Mouse (Mus musculus): Measurements from ENCODE around the gene Mmrn1. TPM values are rescaled to one million over a fixed set of nuclear protein-coding genes. Genes with fewer than 3 reads are reported as not detected.
A peak's percentile ranks its signal among the peaks of the same experiment; 100 is the strongest.

The Mmrn1 gene
- polyA plus RNA-seq, 1 experiment from 2014 or later = 4.3 TPM

DNA sequence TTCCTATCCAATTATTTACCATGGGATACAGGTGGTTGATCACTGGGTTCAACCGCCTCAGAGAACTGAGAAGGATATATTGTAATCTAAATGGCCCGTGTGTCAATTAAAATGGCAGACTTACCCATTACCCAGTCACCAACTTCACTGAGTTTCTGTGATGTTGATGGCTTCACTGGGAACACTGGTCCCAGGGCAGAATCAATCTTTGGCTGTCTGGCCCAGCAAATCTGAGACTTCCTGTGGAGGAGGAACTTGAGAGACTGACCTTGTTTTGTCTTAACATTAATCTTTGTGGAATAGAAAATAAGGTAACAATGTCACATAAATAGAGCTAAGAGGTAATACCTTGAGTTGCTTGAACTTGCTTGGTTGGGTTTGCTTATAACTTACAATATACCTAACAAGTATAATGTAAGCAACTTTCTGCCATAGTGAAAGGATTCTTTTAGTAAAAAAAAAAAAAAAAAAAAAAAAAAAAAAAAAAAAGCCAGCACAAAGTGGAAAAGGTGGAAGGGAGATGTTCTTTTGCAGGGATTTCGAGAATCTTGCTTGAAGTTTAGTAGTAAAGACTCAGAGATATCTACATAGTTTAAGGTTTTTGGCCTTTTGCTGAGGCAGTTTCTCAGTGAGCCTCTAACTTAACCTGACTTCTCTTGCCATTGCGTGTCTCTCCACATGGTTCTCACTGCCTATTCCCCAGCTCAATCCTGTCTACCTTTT is 68.8 kb downstream of the Mmrn1 start:
- 0 out of 2 replicates have a peak, but pooled peaks cover 7% of the 10 kb centered on the region for H3K4me1 ChIP-seq
- WGBS = 62% methylated on average over 4 of the region's 4 CpGs
- no peaks in the 10 kb centered on the region for H3K27me3 ChIP-seq (replicated peaks)
- no peaks in the 10 kb centered on the region for H3K9me3 ChIP-seq
- H3K27ac ChIP-seq (replicated peaks) = no peak overlapping the region
- H3K36me3 ChIP-seq = no peaks in the 10 kb centered on the region
- no peak overlapping the region for H3K9ac ChIP-seq
- no peak for ATAC-seq (ENCODE audit: extremely low read depth, insufficient number of reproducible peaks, low FRiP score, low TSS enrichment)
- H3K4me2 ChIP-seq = no peak overlapping the region
- H3K4me3 ChIP-seq = no peak overlapping the region

DNA sequence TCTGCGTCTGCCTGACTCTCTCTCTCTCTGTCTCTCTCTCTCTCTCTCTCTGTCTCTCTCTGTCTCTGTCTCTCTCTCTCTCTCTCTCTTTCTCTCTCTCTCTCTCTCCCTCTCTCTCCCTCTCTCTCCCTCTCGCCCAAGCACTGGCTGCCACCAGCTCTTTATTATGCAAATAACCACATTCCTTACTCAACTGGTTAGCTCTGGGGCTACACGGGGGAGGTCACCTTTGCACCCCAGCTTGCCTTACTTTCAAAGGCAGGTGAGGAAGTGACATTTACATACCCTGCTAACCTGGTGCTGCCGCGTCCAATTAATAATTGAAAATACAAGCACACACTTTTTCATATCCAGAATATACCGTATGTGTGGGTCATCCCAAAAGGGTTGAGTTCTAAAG is 69.3 kb downstream of the Mmrn1 start:
- H3K4me1 ChIP-seq = 0 out of 2 replicates have a peak, but pooled peaks cover 7% of the 10 kb centered on the region
- H3K4me3 ChIP-seq = no peak overlapping the region
- 22% methylated on average over 6 of the region's 6 CpGs for WGBS
- no peaks in the 10 kb centered on the region for H3K36me3 ChIP-seq
- H3K27ac ChIP-seq (replicated peaks) = no peak overlapping the region
- no peaks in the 10 kb centered on the region for H3K9me3 ChIP-seq
- peak overlapping the region; percentile 47 for H3K4me2 ChIP-seq
- H3K9ac ChIP-seq = no peak overlapping the region
- ATAC-seq (ENCODE audit: extremely low read depth, insufficient number of reproducible peaks, low FRiP score, low TSS enrichment) = no peak
- no peaks in the 10 kb centered on the region for H3K27me3 ChIP-seq (replicated peaks)

DNA sequence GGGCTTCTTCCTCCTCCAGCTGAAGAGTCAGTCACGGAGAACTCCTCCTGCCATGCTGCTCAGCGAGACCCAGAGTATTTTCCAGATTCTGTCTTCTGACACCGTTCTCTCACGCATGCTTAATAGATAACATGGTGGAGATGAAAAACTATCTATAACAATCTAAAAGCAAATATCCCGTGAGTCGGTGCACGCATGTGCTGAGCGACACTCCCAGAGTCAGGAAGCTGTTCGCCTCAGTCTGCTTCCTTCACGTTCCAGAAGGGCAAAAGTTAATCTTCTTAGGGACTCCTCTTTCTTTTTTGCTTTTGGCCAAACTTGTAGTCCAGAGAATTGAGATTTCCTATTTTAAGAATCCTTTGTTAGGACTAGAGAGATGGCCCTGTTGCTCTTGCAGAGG is 69.7 kb downstream of the Mmrn1 start:
- peak overlapping the region; percentile 47 for H3K4me2 ChIP-seq
- 0 out of 2 replicates have a peak, but pooled peaks cover 7% of the 10 kb centered on the region for H3K4me1 ChIP-seq
- no peak overlapping the region for H3K4me3 ChIP-seq
- WGBS = 29% methylated on average over 10 of the region's 10 CpGs
- no peak overlapping the region for H3K9ac ChIP-seq
- H3K27ac ChIP-seq (replicated peaks) = no peak overlapping the region
- no peak for ATAC-seq (ENCODE audit: extremely low read depth, insufficient number of reproducible peaks, low FRiP score, low TSS enrichment)
- H3K9me3 ChIP-seq = no peaks in the 10 kb centered on the region
- no peaks in the 10 kb centered on the region for H3K27me3 ChIP-seq (replicated peaks)
- H3K36me3 ChIP-seq = no peaks in the 10 kb centered on the region

DNA sequence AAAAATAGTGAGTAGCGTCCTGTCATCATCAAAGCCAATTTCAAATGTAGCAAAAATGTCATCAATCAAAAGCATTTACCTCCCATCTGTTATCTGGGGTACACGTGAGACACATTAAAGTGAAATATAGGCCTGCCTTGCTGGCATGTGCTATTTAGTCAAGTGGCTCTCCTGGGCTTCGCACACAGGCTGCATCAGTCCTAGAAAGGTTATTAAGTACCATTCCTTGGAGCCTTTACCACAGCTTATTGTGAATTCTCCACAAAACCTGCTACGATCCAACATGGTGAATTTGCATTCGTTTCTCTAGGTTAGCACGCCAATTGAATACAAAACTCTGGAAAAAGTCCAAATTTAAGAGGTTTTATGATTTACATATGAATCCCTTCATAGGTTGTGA is 70.8 kb downstream of the Mmrn1 start:
- WGBS = 80% methylated on average over 6 of the region's 6 CpGs
- Histone ChIP-seq H3K9ac (no peak overlapping the region), H3K4me2 (no peak overlapping the region), H3K36me3 (no peaks in the 10 kb centered on the region), H3K4me1 (0 out of 2 replicates have a peak, but pooled peaks cover 7% of the 10 kb centered on the region), H3K4me3 (no peak overlapping the region), H3K27me3 (replicated peaks) (no peaks in the 10 kb centered on the region), H3K9me3 (no peaks in the 10 kb centered on the region), H3K27ac (replicated peaks) (no peak overlapping the region)
- ATAC-seq (ENCODE audit: extremely low read depth, insufficient number of reproducible peaks, low FRiP score, low TSS enrichment) = no peak

DNA sequence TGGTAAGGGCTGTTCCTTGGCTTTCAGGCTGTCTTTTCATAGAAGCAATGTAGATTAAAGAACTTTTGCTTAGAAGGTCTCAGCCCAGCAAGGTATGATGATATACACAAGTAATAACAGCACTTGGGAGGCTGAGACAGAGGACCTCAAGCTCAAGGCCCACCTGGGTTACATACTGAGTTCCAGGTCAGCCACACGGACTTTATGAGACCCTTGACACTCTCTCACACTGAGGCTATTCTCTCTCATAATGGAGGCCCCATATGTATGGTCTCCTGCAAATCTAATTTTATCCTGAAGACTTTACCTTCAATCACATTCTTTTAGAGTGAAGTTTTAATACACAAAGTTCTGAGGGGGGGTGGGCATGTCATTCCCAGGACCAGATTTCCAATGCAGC is 71.6 kb downstream of the Mmrn1 start:
- H3K9me3 ChIP-seq = no peaks in the 10 kb centered on the region
- 0 out of 2 replicates have a peak, but pooled peaks cover 7% of the 10 kb centered on the region for H3K4me1 ChIP-seq
- no peak overlapping the region for H3K9ac ChIP-seq
- H3K27ac ChIP-seq (replicated peaks) = no peak overlapping the region
- no peak for ATAC-seq (ENCODE audit: extremely low read depth, insufficient number of reproducible peaks, low FRiP score, low TSS enrichment)
- H3K4me3 ChIP-seq = no peak overlapping the region
- no peak overlapping the region for H3K4me2 ChIP-seq
- H3K27me3 ChIP-seq (replicated peaks) = no peaks in the 10 kb centered on the region
- no peaks in the 10 kb centered on the region for H3K36me3 ChIP-seq
- 48% methylated on average over 1 of the region's 1 CpGs for WGBS

DNA sequence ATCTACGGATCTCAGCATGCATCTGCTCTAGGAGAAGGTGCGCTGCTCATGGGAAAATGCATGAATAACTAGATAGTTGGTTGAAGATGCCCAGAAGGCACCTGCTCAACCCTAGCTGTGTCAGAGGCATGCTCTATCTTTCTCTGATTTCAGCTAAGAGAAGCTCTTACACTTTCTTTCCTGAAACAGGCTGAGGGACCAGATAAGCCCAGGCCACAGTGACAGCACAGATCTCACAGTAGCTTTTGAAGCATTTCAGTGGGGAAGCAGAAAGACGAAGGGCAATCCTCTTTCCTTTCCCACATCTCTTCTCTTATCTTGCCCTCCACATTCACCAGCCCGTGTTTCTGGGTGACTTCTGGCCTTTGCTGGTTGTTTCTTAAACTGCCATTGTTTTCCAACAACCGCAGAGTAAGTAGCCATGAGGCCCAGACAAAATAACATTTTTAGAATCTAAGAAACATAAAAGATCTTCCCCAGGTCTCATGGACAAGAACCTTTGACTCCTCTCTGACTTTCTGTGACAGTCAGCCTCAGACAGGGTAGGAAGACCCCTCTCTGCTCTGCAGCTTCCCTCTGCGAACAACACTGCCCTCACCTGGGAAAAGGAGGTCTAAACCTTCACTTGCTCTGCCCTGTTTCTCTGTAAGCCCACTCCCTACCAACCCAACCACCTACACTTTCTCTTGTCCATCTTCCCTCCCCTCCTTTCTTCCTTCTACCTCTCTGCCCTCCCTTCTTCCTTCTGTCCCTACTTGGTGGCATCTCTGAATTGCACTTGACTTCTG is 76.4 kb downstream of the Mmrn1 start:
- H3K27ac ChIP-seq (replicated peaks) = no peak overlapping the region
- H3K27me3 ChIP-seq (replicated peaks) = no peaks in the 10 kb centered on the region
- no peaks in the 10 kb centered on the region; the same call in 1 of the 2 replicates for H3K9me3 ChIP-seq
- H3K4me1 ChIP-seq = no peaks in the 10 kb centered on the region
- ATAC-seq (ENCODE audit: extremely low read depth, insufficient number of reproducible peaks, low FRiP score, low TSS enrichment) = no peak
- H3K4me2 ChIP-seq = no peak overlapping the region
- H3K36me3 ChIP-seq = no peaks in the 10 kb centered on the region
- H3K4me3 ChIP-seq = no peak overlapping the region
- no peak overlapping the region for H3K9ac ChIP-seq
- 66% methylated on average over 6 of the region's 6 CpGs for WGBS

DNA sequence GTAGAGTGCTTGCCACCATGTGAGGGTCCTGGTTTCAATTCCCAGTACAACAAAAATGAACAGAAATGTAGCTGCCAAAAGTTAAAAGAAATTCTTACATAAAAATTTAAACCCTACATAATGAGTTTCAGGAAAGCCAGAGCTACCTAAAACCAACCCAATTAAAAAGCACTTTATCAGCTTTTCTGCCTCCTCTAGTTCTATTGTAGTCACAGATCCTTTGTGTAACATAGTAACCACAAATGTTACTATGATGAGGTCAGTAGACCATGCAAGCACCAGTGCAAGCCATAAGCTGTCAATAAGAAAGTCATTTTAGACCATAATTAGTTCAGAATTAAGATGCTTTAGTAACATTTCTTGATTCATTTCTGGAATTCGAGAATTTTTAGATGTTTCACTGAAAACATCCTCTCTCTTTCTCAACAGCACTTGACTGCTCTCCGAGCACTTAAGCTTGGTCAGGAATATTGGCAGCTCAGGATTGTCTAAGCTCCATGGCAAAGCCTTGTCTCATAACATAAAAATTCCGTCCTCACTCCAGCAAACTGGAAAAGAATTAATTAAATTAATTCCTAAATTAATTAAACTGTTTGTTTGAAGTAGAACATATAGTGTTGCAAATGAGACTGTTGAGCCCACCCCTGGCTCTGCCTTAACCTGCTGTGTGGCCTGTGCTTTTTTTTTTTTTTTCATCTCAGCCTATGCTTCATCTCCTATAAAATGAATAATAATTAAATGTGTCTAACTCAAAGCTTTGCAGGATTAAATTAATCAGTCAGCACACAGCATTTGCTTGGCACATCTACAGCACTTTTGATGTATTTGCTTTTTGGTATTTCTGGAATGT is 79.4 kb downstream of the Mmrn1 start:
- Histone ChIP-seq H3K36me3 (no peaks in the 10 kb centered on the region), H3K9me3 (no peaks in the 10 kb centered on the region; the same call in 1 of the 2 replicates), H3K4me2 (no peak overlapping the region), H3K4me1 (no peaks in the 10 kb centered on the region), H3K27me3 (replicated peaks) (no peaks in the 10 kb centered on the region), H3K9ac (no peak overlapping the region), H3K4me3 (no peak overlapping the region), H3K27ac (replicated peaks) (no peak overlapping the region)
- ATAC-seq (ENCODE audit: extremely low read depth, insufficient number of reproducible peaks, low FRiP score, low TSS enrichment) = no peak
- 66% methylated on average over 3 of the region's 3 CpGs for WGBS

DNA sequence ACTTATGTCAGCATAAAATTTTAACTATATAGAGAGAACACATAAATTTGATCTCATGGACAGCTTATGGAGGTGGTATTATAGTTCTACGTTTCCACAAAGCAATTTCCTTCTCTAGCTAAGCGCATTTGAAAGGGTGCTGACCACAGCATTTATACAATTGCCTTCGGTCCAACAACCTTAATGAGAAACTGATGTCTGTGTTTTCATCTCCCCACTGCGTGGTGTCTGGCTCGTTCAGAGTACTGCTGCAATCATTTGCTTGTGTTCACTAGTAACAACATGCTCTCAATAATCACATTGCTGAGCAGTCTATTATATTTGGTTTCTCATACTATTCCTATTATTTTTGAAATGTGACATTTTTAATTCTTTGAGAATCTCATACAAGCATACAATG is 89.0 kb downstream of the Mmrn1 start:
- no peak for ATAC-seq (ENCODE audit: extremely low read depth, insufficient number of reproducible peaks, low FRiP score, low TSS enrichment)
- H3K9me3 ChIP-seq = no peaks in the 10 kb centered on the region
- H3K4me2 ChIP-seq = no peak overlapping the region
- H3K9ac ChIP-seq = no peak overlapping the region
- no peaks in the 10 kb centered on the region for H3K36me3 ChIP-seq
- no peak overlapping the region for H3K4me3 ChIP-seq
- no peak overlapping the region for H3K27ac ChIP-seq (replicated peaks)
- no peaks in the 10 kb centered on the region for H3K4me1 ChIP-seq
- 85% methylated on average over 5 of the region's 5 CpGs for WGBS
- no peaks in the 10 kb centered on the region for H3K27me3 ChIP-seq (replicated peaks)

DNA sequence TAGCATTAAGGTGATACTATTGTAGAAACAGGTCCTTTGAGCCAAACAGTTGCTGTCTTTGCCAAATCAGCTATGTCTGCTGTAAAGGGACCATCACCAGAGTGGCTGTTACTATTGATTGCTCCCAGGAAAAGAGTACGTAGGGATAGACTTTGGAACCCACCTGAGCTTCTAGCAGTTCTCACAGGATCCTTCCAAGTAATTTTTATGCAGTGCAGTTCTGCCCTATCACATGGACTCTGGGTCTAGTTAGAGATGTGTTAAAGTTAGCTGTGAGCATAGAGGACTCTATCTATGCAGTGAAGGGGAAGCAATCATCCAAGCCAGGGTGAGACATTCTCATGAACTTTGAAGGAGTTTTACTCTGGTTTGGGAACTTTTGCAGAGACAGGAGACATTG is 94.9 kb downstream of the Mmrn1 start:
- 65% methylated on average over 1 of the region's 1 CpGs for WGBS
- H3K9me3 ChIP-seq = no peaks in the 10 kb centered on the region
- no peaks in the 10 kb centered on the region for H3K4me1 ChIP-seq
- no peak overlapping the region for H3K4me3 ChIP-seq
- no peaks in the 10 kb centered on the region for H3K36me3 ChIP-seq
- no peak overlapping the region for H3K27ac ChIP-seq (replicated peaks)
- ATAC-seq (ENCODE audit: extremely low read depth, insufficient number of reproducible peaks, low FRiP score, low TSS enrichment) = no peak
- no peak overlapping the region for H3K9ac ChIP-seq
- no peak overlapping the region for H3K4me2 ChIP-seq
- no peaks in the 10 kb centered on the region for H3K27me3 ChIP-seq (replicated peaks)

DNA sequence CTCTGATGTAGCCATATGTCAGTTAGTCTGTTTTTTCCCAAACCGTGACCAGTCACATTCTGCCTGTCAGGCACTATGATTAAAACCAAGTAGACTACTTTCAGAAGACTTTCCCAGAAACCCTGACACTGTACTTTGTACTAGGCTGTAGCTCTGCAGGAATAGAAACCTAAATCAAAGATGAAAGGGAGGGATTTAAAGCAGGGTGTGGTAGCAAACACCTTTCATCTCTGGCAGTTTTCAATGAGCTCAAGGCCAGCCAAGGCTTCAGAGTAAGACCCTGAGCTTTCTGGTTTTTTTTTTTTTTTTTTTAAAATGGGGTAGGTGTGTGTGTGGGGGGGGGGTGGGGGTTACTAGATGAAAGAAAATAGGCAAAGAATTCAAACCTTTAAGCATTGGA is 96.2 kb downstream of the Mmrn1 start:
- Histone ChIP-seq H3K27ac (replicated peaks) (no peak overlapping the region), H3K9me3 (no peaks in the 10 kb centered on the region), H3K4me2 (no peak overlapping the region), H3K9ac (no peak overlapping the region), H3K27me3 (replicated peaks) (no peaks in the 10 kb centered on the region), H3K4me1 (no peaks in the 10 kb centered on the region), H3K36me3 (no peaks in the 10 kb centered on the region), H3K4me3 (no peak overlapping the region)
- 65% methylated on average over 1 of the region's 1 CpGs for WGBS
- no peak for ATAC-seq (ENCODE audit: extremely low read depth, insufficient number of reproducible peaks, low FRiP score, low TSS enrichment)

DNA sequence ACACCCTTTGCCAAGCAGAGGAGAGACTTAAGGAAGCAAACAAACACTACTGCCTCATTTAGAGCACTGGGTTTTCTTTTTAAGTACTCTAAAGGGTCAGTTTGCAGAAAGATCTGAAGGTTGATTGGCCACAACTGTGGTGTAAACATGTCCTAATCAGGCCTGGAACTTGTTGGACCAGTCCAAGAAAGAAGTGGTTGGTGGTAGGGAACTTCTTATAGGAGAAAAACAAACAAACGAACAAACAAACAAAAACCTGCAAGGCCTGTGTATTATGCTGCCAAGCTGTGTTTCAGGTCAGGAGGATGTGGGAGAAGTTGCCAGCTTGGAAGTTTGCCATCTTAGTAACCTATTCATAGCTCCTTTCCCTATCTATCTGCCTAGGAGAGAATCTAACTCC is 108.5 kb downstream of the Mmrn1 start:
- H3K36me3 ChIP-seq = no peaks in the 10 kb centered on the region
- H3K9me3 ChIP-seq = no peaks in the 10 kb centered on the region
- H3K4me1 ChIP-seq = 0 out of 2 replicates have a peak, but pooled peaks cover 5% of the 10 kb centered on the region
- no peak overlapping the region for H3K27ac ChIP-seq (replicated peaks)
- H3K4me3 ChIP-seq = no peak overlapping the region
- no peak overlapping the region for H3K9ac ChIP-seq
- H3K27me3 ChIP-seq (replicated peaks) = no peaks in the 10 kb centered on the region
- ATAC-seq (ENCODE audit: extremely low read depth, insufficient number of reproducible peaks, low FRiP score, low TSS enrichment) = no peak
- H3K4me2 ChIP-seq = no peak overlapping the region
- 58% methylated on average over 1 of the region's 1 CpGs for WGBS
